Comparison of ENCODE assay signal across 19 mouse cellular contexts in the genomic region with DNA sequence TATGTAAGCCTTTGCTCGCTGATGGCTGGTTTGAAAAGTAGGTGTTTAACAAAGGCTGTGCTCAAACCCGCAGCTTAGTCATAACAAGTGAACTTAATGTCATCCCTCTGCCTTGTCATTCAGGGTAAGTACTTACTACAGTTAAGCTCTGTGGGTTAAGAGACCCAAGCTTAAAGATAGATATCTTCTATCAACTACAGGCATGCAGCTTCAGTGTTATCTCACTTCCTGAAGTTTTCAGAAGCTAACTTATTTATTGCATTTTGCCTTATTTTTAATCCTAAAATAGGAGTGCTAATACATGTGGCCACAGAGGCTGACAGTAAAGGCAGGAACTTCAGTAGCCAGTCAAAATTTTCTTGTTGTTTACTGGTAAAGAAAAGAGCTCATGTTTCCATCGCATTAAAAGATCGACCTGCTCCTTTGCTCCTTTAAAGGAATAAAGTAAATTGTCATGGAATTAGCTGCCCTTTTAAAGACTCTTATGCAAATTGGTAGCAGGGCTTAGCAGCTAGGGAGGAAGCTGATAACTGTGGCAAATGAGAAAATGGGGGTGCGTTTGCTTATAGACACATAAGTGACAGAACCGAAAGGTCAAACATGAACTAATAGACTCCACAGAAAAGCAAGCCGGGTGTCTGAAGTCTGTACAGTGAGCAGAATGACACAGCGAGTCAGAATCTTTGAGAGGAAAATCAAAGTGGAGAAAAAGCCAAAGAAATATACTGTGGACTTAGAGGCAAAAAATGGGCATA. TPM values are rescaled to one million over a fixed set of nuclear protein-coding genes. Genes with fewer than 3 reads are reported as not detected.
A peak's percentile ranks its signal among the peaks of the same experiment; 100 is the strongest.
DNase-seq lines count a peak whose midpoint lies in the region; ATAC-seq and TF ChIP-seq lines count a peak whose summit lies in the region.
"Had no signal": no experiment of that assay in that cellular context is flagged by ENCODE, and none has a peak within 500 bp of the region (broad histone marks: within the 10 kb centered on the region; RNA-seq: fewer than 3 reads in every experiment).

No protein-coding gene starts in this region.

- peak; percentile 33 for DNase-seq in CD4-positive, CD25-positive, alpha-beta regulatory T cell, adult 2 months (ENCODE audit: low read depth, low spot score)
- DNase-seq in G1E (ENCODE audit: low spot score), result peak; percentile 8
- no peak for DNase-seq in cerebellum, postnatal 25 days
- no peak for DNase-seq in kidney, postnatal 10 days
- DNase-seq in spleen, adult 18-20 months, result no peak
- DNase-seq: adrenal gland, postnatal 10 days; cerebellum, adult 9-10 months; gastrocnemius, adult 2 months; heart, postnatal 36 days; kidney, adult 9 months; kidney, postnatal 25 days; lung, postnatal 14 days; thymus, postnatal 14 days had no signal

- no peaks in the 10 kb centered on the region for H3K27me3 ChIP-seq in G1E (ENCODE audit: insufficient read depth, low read length)
- H3K27me3 ChIP-seq: embryonic facial prominence, embryonic 13.5 days; heart, embryonic 15.5 days had no signal

- no peak overlapping the region for H3K4me3 ChIP-seq in G1E (ENCODE audit: low read depth, low read length)
- H3K4me3 ChIP-seq: embryonic facial prominence, embryonic 13.5 days; gastrocnemius, adult 2 months; heart, embryonic 15.5 days had no signal

- no peak for TF ChIP-seq CTCF in G1E (IDR thresholded peaks at IDR 0.05; ENCODE audit: low read depth, low read length)

- ATAC-seq in G1E (ENCODE audit: extremely low read depth, insufficient number of reproducible peaks, low FRiP score, poor library complexity, severe bottlenecking), result peak; percentile 97
- peak; percentile 98 for ATAC-seq in common myeloid progenitor, adult 5-6 weeks (replicated peaks; ENCODE audit: low read depth, poor library complexity, severe bottlenecking)
- ATAC-seq in megakaryocyte progenitor cell, adult 5-6 weeks (replicated peaks; ENCODE audit: poor library complexity), result peak; percentile 82
- ATAC-seq: forebrain, embryonic 14.5 days; intestine, embryonic 16.5 days had no signal

- no peaks in the 10 kb centered on the region for H3K9me3 ChIP-seq in G1E (replicated peaks)
- H3K9me3 ChIP-seq: embryonic facial prominence, embryonic 13.5 days; heart, embryonic 15.5 days had no signal

- no peaks in the 10 kb centered on the region for H3K36me3 ChIP-seq in G1E (replicated peaks)
- H3K36me3 ChIP-seq: embryonic facial prominence, embryonic 13.5 days; heart, embryonic 15.5 days had no signal

- peaks cover 2% of the 10 kb centered on the region; the same call in 1 of the 2 replicates for H3K4me1 ChIP-seq in G1E (ENCODE audit: insufficient read depth, low read depth, low read length)
- H3K4me1 ChIP-seq: embryonic facial prominence, embryonic 13.5 days; heart, embryonic 15.5 days had no signal

RNA-seq across cellular contexts. Expression of a gene that starts 55.9 kb away (rescaled TPM):
- total RNA-seq in G1E (2014; fragmentation: Nextera tagmentation) (36.8 and 46.2 TPM in 2 replicates), G1E (2017) (35.6 and 36.8 TPM in 2 replicates)
- 0.45 and 0.59 TPM in 2 replicates for polyA plus RNA-seq in G1E (2012)
- total RNA-seq in common myeloid progenitor, adult 5-6 weeks (2017), result 3.5 and 5.7 TPM in 2 replicates
- total RNA-seq in megakaryocyte progenitor cell, adult 5-6 weeks (2015), result 1.9 and 2.8 TPM in 2 replicates
- 0.42 and 1.0 TPM in 2 replicates for total RNA-seq in megakaryocyte progenitor cell, adult 5-6 weeks (2017)

Comparison
In these comparisons a context has a peak if more than half of its experiments do, and no peak if none do; other contexts are left out.
1. DNase-seq: peak in CD4-positive, CD25-positive, alpha-beta regulatory T cell, adult 2 months (single experiment) and G1E (single experiment); none in cerebellum, postnatal 25 days (0 of 2), kidney, postnatal 10 days (single experiment) and spleen, adult 18-20 months (0 of 2).
2. Peak in every context shown above with its lines, with median percentiles within 50 percentile points of each other: ATAC-seq.